Mouse (Mus musculus): Measurements from ENCODE around the gene Prdm13. TPM values are rescaled to one million over a fixed set of nuclear protein-coding genes. Genes with fewer than 3 reads are reported as not detected.

The Prdm13 gene
- not detected for polyA plus RNA-seq (2017; shearing (Covaris generic))

DNA sequence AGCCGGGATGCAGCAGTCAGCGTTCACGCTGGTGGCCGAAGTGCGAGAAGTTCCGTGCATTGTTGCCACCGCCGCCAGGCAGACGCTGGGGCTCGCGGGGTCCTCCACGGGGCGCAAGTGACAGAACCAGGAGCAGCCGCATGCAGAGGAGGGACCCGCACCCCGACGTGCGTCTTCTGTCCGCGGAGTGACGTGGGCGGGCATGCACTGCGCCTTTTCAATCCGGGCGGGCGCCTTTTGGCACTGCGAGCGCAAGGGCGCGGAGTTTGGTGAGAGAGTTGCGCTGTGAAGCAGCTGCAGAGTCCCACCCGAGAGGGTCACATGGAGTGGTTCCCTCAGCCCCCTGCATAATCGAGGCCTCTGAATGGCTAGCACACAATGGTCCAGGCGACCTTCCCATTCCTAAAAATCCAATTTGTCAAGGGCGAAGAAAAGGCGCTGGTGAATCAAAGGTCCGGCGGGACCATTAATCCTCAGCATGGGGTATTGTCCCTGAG, at the start of gene Prdm13:
Gene Prdm13 (minus strand): TSS at position 369 of the 497 bp plus-strand sequence.

DNA sequence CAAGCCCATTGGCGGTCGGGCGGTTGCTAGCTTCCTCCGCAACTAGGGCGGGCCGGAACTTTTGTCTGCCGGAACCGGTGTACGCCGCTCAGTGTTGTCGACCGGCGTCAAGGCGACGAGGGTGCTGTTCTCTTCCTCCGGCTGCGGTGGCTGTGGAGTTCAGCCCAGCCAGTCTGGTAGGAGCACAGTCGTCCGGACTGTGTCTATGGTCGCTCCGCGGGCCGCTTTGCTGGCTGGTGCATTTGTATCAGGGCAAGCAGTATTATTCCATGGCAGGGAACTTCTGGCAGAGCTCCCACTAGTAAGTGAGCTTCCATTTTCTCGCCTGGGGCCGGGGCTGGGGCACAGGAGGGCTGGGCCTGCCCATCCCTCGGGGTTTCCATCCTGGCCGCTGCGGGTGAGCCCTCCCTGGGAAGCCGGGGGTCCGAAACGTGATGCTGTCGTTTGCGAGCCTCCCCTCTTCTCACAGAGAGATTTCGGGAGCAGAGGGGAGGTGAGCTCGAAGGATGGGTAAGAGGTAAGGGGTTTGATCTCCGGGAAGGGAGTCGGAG, 41.9 kb upstream of the Prdm13 start, which contains the start of gene Ccnc:
Gene Ccnc (plus strand): TSS at position 87 of the 551 bp plus-strand sequence.

Other genes starting within 250 kb of the Prdm13 start
- gene Ccnc, start 41.7 kb upstream of the Prdm13 start, polyA plus RNA-seq (2017; shearing (Covaris generic)), result 40.8 TPM
- 32.0 TPM for gene Usp45, start 81.2 kb upstream of the Prdm13 start, polyA plus RNA-seq (2017; shearing (Covaris generic))
- gene Tstd3, start 81.2 kb upstream of the Prdm13 start, polyA plus RNA-seq (2017; shearing (Covaris generic)), result 22.9 TPM
- 185 TPM for gene Pnisr, start 161.6 kb upstream of the Prdm13 start, polyA plus RNA-seq (2017; shearing (Covaris generic))
- gene Coq3, start 193.7 kb upstream of the Prdm13 start, polyA plus RNA-seq (2017; shearing (Covaris generic)), result 12.9 TPM
- gene Faxc, start 245.4 kb upstream of the Prdm13 start, polyA plus RNA-seq (2017; shearing (Covaris generic)), result not detected